Mouse (Mus musculus) cerebellum, postnatal 4 days (tissue): ENCODE results near the gene Prmt3.
A peak's percentile ranks its signal among the peaks of the same experiment; 100 is the strongest.

Experiments
- DNase-seq, 2 experiments: peaks; one replicate each; pipeline ENCODE4 v3.0.0; 2022; ENCODE audit warnings: low spot score in 2 of 2, mixed read lengths in 1 of 2

Gene Prmt3

DNA sequence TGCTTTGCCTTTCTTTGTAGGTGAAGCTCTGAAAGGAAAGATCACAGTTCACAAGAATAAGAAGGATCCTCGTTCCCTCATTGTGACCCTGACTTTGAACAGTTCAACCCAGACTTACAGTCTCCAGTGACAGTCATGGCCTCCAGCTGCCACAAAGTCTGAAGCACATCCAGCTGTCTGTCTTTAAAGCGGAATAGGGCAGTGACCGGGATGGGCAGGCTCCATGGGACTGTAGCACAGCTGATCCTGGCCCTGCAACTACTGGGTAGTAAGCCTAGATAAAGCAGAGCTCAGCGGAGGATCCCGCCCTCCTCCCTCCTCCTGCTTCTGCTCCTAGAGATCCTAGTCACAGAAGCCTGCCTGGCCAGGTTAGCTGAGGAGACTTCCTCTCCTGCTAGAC is 79.2 kb downstream of the Prmt3 start:
- no peak for DNase-seq

DNA sequence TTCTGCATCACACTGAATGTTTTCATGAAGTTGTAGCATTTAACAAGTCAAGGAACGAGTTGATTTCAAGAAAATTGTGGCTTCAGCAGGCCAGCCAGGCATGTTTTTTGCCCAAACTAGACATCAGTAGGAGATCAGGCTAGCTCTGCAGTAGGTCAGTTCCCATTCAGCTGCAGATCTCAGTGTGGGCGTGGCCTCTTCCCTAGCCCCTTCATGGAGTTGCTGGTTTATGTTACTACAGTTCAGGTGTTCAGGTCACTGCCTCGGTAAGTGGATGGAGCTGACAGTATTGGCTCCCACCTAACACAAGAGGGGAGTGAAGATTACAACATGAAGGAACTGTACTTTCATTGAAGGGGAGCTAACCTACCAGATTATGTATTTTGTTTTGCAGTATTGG is 80.1 kb downstream of the Prmt3 start:
- no peak for DNase-seq

DNA sequence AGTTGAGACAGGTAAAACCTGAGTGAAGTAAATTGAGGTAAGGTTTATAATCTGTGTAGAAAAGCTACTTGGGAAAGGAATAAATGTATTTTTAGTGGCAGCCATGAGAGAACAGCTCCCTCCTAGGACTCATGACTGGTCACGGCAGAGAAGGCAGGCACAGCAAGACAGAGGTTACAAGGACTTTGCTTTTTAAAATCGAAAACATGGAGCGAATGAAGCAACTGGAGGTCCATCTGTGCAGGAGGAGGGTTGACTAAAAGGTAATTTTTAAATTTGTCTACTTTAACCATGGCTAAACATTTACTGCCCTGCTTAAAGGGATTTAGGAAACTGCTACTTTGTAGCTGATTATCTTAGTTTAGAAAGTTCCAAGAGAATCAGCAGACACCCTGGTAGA is 81.7 kb downstream of the Prmt3 start:
- no peak for DNase-seq

DNA sequence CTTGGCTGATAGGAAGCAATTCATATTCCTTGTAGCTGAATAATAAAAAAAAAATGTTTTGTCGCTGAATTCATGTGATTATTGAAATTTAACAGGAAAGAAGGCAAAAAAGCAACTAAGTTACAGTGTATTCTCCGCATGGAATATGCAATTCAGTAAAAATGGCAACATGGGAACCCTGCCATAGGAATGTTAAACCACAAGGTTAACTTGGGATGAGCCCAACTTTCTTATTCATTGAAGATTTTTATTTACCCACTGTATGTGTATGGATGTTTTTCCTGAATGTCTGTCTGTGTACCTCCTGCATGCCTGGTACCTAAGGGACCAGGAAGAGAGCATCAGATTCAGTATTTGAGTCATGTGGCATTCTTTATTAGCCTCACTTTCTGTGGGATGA is 83.0 kb downstream of the Prmt3 start:
- no peak for DNase-seq

DNA sequence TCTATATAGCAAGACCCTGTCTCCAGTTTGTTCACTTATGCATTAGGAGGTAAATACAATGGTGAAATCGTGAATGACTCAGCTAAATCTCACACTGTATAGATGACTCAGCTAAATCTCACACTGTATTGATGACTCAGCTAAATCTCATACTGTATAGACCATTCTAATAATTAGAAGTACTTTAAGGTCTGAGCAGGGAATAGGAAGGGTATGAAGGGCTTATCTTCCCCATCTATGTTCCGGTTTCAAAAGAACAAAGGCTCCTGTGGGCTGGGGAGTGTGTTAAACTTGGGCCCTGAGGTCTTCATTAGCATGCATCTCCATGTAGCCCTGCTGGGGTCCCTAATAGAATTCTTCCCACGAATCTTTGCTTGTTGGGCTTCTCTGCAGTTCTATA is 85.6 kb downstream of the Prmt3 start:
- no peak for DNase-seq

DNA sequence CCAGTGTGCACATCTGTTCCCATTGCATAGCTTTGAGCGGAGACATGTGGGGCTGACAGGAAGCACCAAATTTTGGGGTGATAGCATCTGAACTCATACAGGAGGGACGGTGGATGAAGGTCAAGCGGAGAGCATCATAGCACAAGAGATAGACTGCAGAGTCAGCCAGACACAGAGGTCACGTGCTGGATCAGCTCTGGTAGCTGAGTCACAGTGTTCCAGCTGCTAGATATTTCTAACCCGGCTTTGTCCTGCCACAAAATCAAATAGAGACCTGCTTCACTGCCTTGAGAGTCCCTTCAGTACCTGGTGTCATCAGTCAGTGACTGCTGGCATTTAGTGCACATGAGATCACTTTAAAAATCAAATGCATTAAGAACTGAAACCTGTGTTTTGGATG is 91.5 kb downstream of the Prmt3 start:
- DNase-seq = no peak

DNA sequence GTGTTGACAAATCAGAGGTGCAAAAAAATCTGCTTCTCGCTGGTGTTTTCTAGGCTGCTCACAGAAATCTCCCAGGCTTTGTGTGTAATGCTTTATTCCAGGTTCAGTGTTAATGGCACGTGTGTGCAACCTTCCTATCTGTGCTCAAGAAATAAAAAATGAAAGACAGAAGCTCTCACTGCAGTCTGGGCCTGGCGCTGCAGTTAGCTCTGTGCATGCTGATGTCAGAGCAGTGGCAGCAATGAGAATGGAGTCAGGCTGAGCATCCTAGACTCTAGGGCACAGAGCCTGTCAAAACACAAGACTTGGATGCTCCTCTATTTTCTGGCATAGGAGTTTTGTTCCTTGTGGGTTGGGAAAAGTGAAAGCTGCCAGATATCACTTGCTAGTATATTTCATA is 92.1 kb downstream of the Prmt3 start:
- DNase-seq = no peak

DNA sequence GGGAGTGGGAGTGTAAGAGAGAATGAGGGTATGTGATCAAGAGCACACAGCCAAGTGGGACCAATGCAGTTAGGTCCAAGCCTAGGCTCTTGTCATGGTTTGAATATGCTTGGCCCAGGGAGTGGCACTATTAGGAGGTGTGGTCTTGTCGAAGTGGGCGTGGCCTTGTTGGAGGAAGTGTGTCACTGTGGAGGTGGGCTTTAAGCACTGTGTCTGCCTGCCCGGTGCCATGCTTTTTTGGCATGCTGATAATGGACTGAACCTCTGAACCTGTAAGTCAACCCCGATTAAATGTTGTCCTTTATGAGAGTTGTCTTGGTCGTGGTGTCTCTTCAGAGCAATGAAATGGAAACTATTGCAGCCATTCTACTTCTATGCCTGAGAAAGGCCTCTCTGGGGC is 99.2 kb downstream of the Prmt3 start:
- no peak for DNase-seq

DNA sequence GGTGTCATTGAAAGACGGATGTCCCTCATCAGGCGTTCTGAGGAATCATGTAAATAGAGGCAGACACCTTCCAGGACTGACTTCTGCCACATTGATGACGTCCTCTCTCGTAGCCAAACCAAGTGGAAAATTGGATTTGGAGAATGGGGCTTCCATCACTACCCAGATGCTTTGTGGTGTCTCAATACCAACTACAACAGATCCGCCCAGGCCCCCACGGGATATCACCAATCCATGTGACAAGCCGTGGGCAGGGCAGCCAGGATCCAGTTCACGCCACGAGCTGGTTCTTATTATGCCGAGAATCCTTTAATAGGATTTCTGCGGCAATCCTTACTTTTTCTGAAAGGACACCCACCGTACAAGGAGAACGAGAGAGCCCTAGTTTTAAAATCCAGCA is 100.9 kb downstream of the Prmt3 start:
- no peak for DNase-seq

DNA sequence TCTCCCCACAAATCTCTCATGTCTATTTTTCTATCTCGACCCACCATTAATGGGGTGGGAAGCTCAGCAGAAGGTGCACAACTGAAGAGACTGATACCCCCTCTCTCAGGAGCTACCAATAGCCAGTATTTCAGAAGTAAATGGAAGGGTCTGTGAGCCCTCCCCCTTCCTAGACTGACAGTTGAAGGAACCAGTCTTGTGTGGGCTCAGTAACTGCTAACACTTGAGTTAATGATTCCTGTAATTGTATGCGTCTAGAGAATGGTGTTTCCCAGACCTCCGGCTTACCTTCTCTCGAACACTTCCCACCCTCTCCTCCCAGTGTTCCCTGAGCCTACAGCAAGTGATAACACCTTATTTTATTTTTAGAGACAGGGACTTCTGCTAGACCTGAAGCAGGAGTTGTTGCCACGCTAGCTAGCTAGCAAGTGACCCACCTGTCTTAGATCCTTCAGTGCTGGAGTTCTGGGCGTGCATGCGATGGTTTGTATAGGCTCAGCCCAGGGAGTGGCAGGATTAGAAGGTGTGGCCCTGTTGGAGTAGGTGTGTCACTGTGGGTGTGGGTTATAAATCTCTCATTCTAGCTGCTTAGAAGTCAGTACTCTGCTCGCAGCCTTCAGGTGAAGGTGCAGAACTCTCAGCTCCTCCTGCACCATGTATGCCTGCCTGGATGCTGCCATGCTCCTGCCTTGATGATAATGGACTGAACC is 102.0 kb downstream of the Prmt3 start:
- DNase-seq = no peak

DNA sequence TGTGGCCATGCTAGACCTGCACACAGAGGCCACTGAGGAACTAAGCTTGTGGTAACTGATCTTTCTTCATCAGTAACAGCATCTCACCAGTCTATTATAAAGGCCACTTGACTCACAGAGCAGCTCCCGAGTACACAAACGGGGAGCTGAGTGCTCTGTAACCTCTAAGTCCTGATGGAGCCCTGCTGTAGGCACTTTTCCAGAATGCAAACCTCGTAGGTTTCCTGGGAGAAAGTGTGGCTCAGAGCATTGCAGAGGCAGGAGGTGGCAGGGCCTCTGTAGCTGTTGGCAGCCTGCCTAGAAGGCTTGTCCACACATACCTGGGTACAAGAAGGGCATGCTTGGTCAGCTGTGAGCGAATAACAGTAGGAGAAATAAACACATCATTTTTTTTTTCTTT is 104.1 kb downstream of the Prmt3 start:
- no peak for DNase-seq

DNA sequence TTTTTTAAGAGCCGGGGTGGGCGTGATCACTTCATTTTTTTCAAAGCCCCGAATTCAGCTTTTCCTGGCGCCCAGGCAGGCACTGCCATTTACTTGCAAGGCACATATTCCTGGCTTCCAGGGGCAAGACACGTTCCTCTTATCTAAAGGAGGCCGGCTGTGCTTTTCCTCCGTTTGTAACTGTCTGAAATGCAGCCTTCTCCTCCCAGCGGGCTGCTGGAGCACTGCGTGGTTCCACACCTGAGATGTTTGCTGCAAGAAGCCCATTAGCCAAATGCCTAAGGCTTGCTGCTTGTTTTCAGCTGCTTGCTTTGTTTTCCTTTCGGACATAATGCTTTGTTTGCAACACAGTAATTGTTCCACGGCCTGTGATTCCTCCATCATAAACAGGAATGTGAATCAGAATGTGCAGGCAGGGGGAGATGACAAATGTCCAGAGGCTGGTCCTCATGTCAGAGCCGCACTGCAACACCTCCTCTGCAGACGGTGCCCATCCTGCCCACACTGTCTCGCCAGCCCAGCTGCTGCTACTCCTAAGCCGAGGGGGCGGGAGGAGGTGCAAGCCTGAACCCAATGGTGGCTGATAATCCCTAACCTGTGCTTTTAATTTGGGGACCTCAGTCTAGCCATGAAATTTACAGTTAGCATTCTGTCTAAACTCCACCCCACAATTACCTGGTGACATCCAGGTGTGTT is 104.7 kb downstream of the Prmt3 start:
- DNase-seq = peak in 1 of 2 experiments; percentile 16

DNA sequence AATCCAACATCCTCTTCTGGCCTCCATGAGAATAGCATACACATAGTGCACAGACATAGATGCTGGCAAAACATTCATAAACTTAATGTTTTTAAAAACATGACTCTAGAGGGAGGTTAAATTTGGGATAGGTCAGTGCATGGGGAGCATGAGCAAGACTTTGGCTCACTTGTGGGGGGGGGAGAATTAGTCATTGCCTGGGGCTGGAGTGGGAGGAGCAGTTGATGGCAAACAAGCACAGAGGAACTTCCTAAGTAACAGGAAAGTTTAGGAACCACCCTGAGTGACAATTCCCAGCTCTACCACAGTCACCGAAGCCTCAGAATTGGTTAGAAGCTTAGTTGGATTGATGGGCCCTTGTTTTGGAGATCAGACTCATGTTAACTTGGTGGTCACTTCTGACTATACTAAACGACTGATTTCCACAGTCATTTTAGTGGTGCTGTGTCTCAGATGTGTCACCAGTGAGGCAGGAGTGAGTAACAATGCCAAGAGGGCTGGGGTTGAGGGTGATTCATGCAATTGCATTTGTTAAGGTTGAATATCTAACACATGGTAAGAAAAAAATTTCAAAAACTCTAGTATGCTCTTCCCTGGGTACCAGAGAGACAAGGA is 109.7 kb downstream of the Prmt3 start:
- DNase-seq = no peak

DNA sequence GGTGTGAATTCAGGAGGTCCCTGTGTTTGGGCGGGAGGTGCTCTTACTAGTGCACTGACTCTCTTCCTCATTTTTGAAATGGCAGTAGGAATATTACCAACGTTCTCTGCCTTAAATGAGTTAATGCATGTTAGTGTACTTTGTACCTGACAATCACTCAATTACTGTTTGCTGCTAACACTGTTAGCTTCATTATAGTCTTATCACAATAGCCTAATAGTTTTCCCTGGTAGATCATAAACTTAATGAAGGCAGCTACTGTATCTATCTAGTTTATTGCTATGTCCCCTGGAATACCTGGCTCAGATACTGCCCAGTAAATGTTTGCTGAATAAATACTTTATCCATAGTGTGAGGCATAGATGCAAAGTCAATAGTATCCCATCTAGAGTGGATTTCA is 116.6 kb downstream of the Prmt3 start:
- no peak for DNase-seq

DNA sequence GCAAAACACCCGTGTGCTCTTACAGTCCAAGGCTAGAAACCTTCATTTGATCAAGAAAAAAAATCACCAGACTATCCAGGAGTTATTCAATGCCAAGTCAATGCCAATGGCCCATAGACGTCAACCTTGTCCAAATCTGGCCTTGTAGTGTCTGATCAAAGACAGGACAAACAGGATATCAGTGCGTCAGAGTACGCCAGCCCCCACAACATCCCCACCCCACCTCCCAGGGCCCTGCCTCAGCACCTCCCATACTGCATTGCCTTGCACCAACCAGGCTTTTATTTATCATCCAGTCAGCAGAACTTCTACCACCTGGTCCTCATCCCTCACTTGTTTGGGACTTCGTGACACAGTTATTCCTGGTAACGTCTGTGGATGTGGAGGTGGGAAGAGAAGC is 117.2 kb downstream of the Prmt3 start:
- no peak for DNase-seq

DNA sequence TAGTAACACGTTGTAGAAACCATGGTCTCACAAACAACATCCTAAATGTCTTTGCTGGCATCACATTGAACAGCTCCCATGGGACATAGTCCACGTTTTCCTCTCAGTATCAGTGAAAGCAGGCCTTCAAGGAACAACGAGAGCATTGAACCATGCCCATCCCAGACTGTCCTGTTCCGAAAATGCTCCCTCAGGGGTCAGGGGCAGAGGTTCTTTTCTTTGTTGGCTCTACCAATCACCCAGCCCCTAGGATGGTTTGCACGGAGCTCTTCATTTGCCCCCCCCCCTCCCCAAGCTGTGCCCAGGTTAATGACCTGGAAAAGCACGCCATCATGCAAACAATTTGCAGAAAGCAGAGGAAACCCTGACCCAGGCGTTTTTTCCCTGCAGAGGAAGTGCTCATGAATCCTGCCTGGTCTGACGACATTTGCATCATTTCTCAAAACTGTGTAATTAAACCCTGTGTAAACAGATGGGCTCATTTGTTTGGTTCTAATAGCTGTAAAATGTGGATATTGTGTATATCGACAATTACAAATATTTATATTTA is 123.9 kb downstream of the Prmt3 start:
- no peak for DNase-seq

DNA sequence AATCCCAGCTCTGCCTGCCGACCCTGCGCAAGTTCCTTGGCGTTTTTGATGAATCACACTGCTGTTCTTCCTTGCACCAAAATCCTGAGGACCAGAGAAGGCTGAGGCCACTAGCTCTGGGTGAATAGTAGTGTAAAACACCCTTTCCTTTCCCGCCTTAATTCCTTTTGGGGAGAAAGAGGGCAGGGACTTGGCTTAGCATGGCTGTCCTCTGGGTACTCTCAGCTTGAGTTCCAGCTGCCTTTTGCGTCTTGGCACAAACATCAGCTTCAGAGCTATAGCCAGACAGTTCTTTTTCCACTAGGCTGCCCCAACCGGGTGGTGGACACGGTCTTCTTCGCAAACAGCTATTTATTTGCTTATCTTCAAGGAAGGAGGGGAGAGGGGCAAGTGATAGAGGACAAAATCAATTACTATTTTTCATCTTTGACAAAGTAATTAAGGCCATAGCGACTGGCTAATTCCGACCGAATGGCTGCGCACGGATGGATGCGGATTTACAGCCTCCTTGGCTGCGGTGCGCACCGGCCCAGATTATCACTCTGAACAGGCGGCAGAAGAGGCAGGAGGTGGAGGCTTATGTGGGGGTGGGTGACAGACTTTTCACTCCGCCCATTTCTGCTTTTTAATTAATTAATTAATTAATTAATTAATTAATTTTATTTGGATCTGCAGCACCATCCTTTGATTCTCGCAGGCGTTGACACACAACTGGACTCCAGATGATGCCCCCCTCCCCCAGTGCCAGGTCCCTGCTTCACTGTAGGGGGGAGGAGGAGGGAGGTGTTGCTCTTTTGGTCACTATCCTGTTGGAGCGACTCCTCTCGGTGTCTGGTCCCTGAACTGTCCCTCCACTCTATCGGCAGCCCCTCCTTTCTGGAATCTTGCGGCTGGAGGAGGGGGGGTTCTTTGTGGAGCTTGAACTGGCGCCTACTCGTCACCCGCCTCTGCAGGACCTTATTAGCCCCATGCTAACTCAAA is 129.3 kb downstream of the Prmt3 start:
- DNase-seq = no peak
